Mouse (Mus musculus) limb, embryonic 14.5 days (tissue): ENCODE measurements around the gene Bhlha15. TPM values are rescaled to one million over a fixed set of nuclear protein-coding genes. Genes with fewer than 3 reads are reported as not detected.

Experiments used
- ATAC-seq: fragments of 200-750 bp; cut with Nextera tagmentation; 2 replicates; pipeline ENCODE4 v1.8.0; 2017; ENCODE audit warnings: low read depth, moderate number of reproducible peaks, moderate TSS enrichment; ENCODE audit not compliant: low FRiP score
- DNase-seq: peaks from one replicate; pipeline ENCODE4 v3.0.0-alpha.2; 2015; ENCODE audit warnings: low spot score
- H3K27ac ChIP-seq: fragments of 300-500 bp; sonication (generic); replicated peaks from 2 replicates; pipeline ENCODE4 v1.5.1; 2014; ENCODE audit warnings: low read depth, mild to moderate bottlenecking, low read length, moderate library complexity, mixed read lengths
- H3K27me3 ChIP-seq: fragments of 300-500 bp; sonication (generic); 2 replicates; pipeline ENCODE4 v1.6.1; 2014; ENCODE audit warnings: low read length, mixed read lengths; ENCODE audit not compliant: control insufficient read depth, insufficient read depth
- H3K36me3 ChIP-seq: fragments of 300-500 bp; sonication (generic); 2 replicates; pipeline ENCODE4 v1.6.1; 2014; ENCODE audit warnings: mild to moderate bottlenecking, low read length, moderate library complexity, mixed read lengths; ENCODE audit not compliant: control insufficient read depth, insufficient read depth
- H3K4me1 ChIP-seq: fragments of 300-500 bp; sonication (generic); 2 replicates; pipeline ENCODE4 v1.6.1; 2014; ENCODE audit warnings: antibody characterized with exemption, low read length, mixed read lengths; ENCODE audit not compliant: control insufficient read depth, insufficient read depth
- H3K4me2 ChIP-seq: fragments of 300-500 bp; sonication (generic); replicated peaks from 2 replicates; pipeline ENCODE4 v1.6.1; 2014; ENCODE audit warnings: low read depth, mild to moderate bottlenecking, low read length, moderate library complexity; ENCODE audit not compliant: severe bottlenecking
- H3K4me3 ChIP-seq: fragments of 300-500 bp; sonication (generic); replicated peaks from 2 replicates; pipeline ENCODE4 v1.5.1; 2014; ENCODE audit warnings: low read length
- H3K9ac ChIP-seq: fragments of 300-500 bp; sonication (generic); 2 replicates; pipeline ENCODE4 v1.6.1; 2014; ENCODE audit warnings: mild to moderate bottlenecking, low read depth, low read length, moderate library complexity; ENCODE audit not compliant: severe bottlenecking
- H3K9me3 ChIP-seq: fragments of 300-500 bp; sonication (generic); 2 replicates; pipeline ENCODE4 v1.6.1; 2016; ENCODE audit warnings: low read length; ENCODE audit not compliant: control insufficient read depth
- POLR2A ChIP-seq: fragments of 200-500 bp; IDR thresholded peaks from 2 replicates; pipeline ENCODE4 v1.8.0; 2012; ENCODE audit warnings: inconsistent platforms, mild to moderate bottlenecking, moderate library complexity, borderline replicate concordance; ENCODE audit not compliant: insufficient read depth, insufficient read length; ENCODE audit errors: extremely low read depth
- WGBS: fragments of 180-500 bp; shearing (Covaris S2); extraction: QIAGEN DNeasy Blood & Tissue Kit; methylation state at CpG from one replicate; pipeline ENCODE4 v1.1.7; 2014; 5-methylcytosine and 5-hydroxymethylcytosine counted together
- polyA plus RNA-seq, 2 experiments: library from polyadenylated mRNA; depleted of rRNA in 1 of 2; stranded (reverse) in 1 of 2; unstranded in 1 of 2; fragments of >200 nt; fragmentation: Nextera tagmentation in 1 of 2; extraction: Ambion mirVana in 1 of 2; gene quantifications; 2 replicates each; pipeline versions ENCODE4 v1.2.1 to v1.2.3; 2012 to 2014

Gene Bhlha15
- polyA plus RNA-seq, 2 experiments, result 0.22 to 0.23 TPM

DNA sequence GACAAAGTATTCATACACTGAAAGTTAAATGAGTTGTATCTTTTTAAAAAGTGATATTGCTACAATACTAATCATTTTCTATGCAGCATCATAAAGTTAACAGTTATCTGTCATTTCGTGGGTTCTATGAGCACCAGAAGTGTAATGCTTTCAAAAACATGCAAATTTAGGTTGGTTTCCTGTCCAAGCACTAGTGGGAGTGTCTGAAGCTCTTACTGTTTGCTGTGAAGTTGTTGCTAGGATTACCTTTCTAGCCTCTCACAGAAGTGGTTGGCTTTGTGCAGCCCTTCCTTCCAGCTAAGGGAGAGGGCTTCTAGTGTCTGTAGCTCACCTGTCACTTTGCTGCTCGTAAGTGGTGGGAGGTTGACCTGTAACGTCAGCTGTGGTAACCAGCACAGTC, 24.3 kb upstream of the Bhlha15 start:
- H3K27ac ChIP-seq, result no peak overlapping the region
- no peaks in the 10 kb centered on the region for H3K9me3 ChIP-seq
- no peak overlapping the region for H3K4me2 ChIP-seq
- DNase-seq (no peak), ATAC-seq (no peak)
- H3K27me3 ChIP-seq, result no peaks in the 10 kb centered on the region
- peaks cover 22% of the 10 kb centered on the region; the same call in 1 of the 2 replicates for H3K36me3 ChIP-seq
- TF ChIP-seq POLR2A, result no peak
- no peak overlapping the region for H3K4me3 ChIP-seq
- no peaks in the 10 kb centered on the region for H3K4me1 ChIP-seq
- no peak overlapping the region for H3K9ac ChIP-seq
- 92% methylated on average over 3 of the region's 3 CpGs for WGBS

DNA sequence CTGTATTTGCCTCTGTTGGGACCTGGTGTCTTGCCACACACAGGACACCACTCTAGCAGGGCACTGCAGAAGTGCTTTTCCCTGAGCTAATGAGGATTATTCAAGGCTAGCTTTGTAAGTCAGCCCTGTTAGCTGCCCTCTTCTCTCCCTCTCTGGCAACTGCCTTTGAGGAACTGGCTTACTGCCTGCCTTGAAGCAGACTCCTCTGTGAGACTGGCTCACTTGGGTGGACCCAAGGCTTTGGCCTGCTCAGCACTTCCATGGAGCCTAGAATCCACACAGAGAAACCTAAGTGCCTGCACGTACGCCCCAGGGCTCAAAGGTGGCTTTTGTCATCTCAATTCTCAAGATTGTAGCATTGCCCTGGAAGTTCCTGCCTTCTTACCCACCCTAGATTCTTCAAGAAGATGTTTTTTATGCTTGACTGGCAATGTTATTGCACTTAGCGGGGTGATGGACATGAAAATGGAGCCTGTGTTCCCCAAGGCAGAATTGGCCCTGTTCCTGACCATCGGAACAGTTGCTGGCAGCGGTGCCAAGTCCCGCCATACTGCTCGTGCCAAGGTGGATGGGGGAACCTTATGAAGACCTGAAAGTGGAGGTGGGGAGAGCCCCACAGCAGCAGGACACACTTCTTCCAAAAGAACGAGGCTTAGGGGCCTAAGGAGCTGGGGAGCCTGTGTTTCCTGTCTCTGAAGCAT, 20.7 kb upstream of the Bhlha15 start:
- TF ChIP-seq POLR2A, result no peak
- H3K27ac ChIP-seq, result no peak overlapping the region
- peaks cover 46% of the 10 kb centered on the region for H3K36me3 ChIP-seq

DNA sequence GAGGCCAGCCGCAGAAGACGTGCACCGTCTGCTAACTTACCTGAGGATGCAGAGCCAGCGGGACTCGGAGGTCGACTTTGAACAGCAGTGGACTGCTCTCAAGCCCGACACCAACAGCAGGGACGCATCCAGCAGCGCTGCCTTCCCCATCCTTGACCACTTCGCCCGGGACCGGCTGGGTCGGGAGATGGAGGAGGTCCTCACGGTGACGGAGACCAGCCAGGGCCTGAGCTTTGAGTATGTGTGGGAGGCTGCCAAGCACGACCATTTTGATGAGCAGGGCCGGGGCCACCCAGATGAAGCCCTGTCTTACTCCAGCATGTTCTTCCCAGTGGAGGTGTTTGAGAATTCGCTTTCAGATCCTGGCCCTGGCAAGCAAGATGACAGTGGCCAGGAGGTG, 16.4 kb upstream of the Bhlha15 start:
- H3K9me3 ChIP-seq, result no peaks in the 10 kb centered on the region
- H3K27me3 ChIP-seq, result no peaks in the 10 kb centered on the region
- DNase-seq (no peak), ATAC-seq (no peak)
- H3K9ac ChIP-seq, result no peak overlapping the region
- no peak for TF ChIP-seq POLR2A
- H3K4me1 ChIP-seq, result no peaks in the 10 kb centered on the region
- no peak overlapping the region for H3K4me2 ChIP-seq
- peaks cover 61% of the 10 kb centered on the region for H3K36me3 ChIP-seq
- no peak overlapping the region for H3K4me3 ChIP-seq
- 91% methylated on average over 18 of the region's 18 CpGs for WGBS
- H3K27ac ChIP-seq, result no peak overlapping the region

More for the DNA sequence above, 20.7 kb upstream of the Bhlha15 start:
- H3K27me3 ChIP-seq, result no peaks in the 10 kb centered on the region
- H3K4me2 ChIP-seq, result no peak overlapping the region
- no peak overlapping the region for H3K9ac ChIP-seq
- 86% methylated on average over 8 of the region's 8 CpGs for WGBS
- DNase-seq (no peak), ATAC-seq (no peak)
- no peaks in the 10 kb centered on the region for H3K4me1 ChIP-seq
- H3K4me3 ChIP-seq, result no peak overlapping the region
- no peaks in the 10 kb centered on the region for H3K9me3 ChIP-seq

DNA sequence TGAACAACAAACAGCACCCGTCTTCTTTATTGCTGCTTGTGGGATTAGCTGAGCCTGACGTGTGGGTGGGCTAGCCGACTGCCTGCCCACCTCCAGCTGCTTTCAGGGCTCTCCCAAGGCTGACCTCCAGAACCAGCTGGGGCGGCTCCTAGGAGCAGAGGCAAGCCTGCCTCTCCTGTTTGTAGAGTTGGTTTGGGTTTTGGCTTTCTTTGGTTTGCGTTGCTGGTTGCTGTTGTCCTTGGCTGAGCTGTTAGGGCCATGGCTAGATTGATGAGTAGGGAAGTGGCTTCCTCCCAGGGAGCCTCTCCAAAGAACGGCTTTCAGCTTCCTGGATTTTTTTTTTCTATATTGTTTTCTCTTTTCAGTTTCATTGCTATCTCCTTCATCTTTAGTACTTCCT, 11.9 kb upstream of the Bhlha15 start:
- no peak overlapping the region for H3K27ac ChIP-seq
- no peak overlapping the region for H3K4me3 ChIP-seq
- WGBS, result 45% methylated on average over 6 of the region's 6 CpGs
- H3K36me3 ChIP-seq, result peaks cover 36% of the 10 kb centered on the region
- H3K4me1 ChIP-seq, result no peaks in the 10 kb centered on the region
- no peak overlapping the region for H3K4me2 ChIP-seq
- TF ChIP-seq POLR2A, result no peak
- no peak overlapping the region for H3K9ac ChIP-seq
- no peaks in the 10 kb centered on the region for H3K9me3 ChIP-seq
- ATAC-seq, result no peak
- no peaks in the 10 kb centered on the region for H3K27me3 ChIP-seq
- DNase-seq, result no peak

DNA sequence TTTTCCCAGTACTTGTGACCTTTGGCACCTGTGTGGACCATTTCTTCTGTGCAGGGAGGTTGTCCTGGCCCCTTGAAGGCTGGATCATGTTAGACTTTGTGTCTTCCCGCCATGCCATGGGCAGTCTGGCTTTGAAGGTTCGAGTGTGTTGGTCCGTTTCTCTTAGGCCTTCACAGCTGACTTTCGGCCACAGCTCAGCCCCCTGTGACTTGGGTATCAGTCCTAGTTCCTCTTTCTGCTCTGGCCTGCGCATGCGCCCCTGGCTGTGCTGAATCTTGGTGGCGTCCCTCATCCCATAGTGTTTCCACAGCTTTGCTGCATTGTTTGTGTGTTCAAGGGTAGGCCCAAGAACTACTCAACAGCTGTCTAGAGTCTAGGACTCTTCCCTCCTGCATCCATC, 8.8 kb upstream of the Bhlha15 start:
- no peak overlapping the region for H3K9ac ChIP-seq
- no peaks in the 10 kb centered on the region for H3K9me3 ChIP-seq
- ATAC-seq (no peak), DNase-seq (no peak)
- H3K36me3 ChIP-seq, result peaks cover 26% of the 10 kb centered on the region
- H3K4me3 ChIP-seq, result no peak overlapping the region
- WGBS, result 95% methylated on average over 7 of the region's 7 CpGs
- no peaks in the 10 kb centered on the region for H3K27me3 ChIP-seq
- H3K4me1 ChIP-seq, result peaks cover 4% of the 10 kb centered on the region; the same call in 1 of the 2 replicates
- no peak overlapping the region for H3K4me2 ChIP-seq
- no peak for TF ChIP-seq POLR2A
- H3K27ac ChIP-seq, result no peak overlapping the region
